Mouse (Mus musculus) 3T3-L1 (cell line): Measurements from ENCODE around the gene Sdha.

Experiments used
- DNase-seq: peaks from one replicate; pipeline ENCODE4 v3.0.0-alpha.2; 2015; ENCODE audit warnings: low read depth, low spot score

The Sdha gene

DNA sequence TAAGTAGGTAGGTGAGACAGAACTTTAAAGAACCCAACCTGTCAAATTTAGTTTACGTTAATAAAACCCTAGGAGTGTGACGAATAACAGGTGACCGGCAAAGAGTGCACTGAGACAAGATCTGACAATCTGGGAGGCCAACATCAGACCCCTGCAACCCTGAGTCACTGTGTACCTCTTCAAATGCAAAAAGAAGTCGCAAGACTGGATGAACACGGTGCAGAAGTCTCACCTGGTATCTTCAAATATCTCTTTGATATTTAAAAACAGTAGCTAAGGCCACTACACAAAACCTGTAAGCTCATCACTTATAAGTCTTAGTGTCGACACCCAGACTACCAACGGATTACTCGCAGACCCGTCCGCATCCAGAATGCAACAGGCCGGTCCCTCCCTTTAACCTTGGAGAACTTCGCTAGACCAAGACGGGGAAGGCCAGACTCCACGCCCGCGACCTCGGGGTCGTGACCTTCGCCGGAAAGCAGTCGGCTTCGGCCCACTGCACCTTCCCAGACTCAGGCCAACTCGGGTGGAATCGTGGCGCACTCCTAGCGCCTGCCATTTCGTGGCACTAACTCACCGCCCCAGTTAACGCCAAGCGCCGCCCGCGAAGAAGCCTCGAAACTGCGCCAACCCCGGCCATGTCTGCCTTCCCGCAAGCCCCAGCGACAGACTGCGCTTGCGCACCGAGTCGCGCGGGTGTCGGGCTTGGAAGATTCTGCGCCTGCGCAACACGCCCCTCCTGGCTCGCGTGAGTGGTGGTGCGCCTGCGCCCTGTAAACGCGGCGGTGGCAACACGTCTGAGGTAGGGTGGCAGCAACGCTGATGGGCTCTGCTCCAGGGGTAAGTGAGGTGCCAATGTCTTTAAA, at the start of gene Sdha, which contains the start of gene Ccdc127:
Sdha (minus strand) TSS at position 715 of the 869 bp plus-strand sequence.
Ccdc127 (plus strand) TSS at position 744 of the 869 bp plus-strand sequence.
- DNase-seq = peak; percentile 95

DNA sequence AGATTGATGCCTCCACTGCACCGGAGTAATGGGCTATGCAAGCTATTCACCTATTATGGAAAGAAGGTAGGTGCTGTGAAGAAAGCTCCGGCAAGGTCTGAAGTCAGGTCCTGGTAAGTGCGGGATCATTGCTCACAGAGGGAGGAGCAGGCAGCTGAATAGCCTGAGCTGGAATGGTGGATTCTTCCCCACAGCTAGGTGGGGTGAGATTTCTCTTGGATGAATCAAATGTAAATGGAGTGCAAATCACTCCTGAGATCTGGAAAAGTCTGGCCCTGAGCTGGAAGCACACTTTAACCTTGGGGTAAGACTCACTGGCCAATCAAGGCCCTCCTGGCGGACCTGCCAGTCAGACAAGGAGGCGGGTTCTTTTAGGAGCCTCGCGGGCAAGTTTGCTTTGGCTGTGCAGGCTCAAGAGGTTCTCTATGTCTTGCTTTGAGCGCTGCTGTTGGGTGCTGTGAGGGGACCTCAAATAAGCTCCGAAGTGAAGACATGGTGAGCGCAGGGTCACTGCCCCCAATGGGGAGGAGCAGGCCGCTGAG, 49.3 kb upstream of the Sdha start, which contains the start of gene Ftl1-ps1:
Ftl1-ps1 (plus strand) TSS at position 397 of the 542 bp plus-strand sequence.
- no peak for DNase-seq

DNA sequence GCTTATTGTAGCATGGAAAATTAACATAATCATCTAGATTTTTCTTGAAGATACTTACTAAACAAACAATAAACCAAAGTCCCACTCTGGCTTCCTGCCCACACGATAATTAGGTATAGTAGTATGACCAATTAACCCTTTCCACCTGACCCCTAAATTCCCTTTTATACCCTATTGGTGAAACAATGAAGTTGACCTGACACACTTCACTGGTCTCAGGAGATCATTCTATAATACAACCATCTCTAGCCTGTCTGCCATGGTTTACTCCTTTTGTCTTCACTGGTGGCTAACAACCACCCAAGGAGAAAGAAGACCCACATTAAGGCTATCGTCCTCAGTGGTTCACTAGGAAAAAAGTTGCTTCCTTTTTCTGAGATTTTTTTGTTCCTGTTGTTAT, 41.1 kb upstream of the Sdha start:
- no peak for DNase-seq

DNA sequence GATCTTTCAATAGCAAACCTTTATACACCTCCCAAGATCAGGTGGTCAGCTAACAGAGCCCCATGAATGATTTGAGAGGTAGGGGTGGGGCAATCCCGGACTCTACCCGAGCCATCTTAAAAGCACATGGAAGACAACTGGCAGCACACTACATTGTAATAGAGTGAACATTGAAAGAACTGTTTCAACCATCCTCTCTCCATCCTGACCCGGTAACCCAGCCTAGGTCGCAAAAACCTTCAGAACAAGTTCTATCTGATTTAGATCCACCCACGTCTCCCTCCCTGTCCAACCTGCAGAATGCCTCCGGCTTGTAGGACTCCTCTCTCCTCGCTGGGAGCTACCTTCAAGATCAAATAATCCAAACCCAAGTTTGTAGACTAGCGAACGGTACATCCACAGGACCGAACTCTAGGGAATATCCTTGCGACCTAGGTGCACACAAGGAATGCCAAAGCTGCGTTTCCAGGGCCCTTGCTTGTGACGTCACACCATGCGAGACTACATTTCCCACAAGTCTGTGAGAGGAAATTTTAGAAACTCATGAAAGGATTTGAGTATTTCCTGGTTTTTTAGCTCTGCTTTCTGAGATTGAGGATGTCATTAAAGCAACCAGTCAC, 40.4 kb upstream of the Sdha start, which contains the start of gene Zfp72:
Zfp72 (minus strand) TSS at position 466 of the 620 bp plus-strand sequence.
- peak; percentile 88 for DNase-seq

DNA sequence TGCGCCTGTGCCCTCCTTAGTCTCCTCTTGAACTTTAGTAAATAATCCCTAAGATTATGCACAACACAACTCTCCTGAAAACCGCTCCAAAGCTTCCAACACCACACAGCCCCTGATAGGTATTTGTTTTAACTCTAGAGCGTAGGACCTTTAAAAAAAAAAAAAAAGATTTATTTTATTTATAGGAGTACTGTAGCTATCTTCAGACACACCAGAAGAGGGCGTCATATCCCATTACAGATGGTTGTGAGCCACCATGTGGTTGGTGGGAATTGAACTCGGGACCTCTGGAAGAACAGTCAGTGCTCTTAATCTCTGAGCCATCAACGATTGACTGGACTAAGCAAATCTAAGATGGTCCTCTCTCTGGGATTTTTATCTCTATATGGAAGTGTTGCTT, 39.6 kb upstream of the Sdha start:
- no peak for DNase-seq

DNA sequence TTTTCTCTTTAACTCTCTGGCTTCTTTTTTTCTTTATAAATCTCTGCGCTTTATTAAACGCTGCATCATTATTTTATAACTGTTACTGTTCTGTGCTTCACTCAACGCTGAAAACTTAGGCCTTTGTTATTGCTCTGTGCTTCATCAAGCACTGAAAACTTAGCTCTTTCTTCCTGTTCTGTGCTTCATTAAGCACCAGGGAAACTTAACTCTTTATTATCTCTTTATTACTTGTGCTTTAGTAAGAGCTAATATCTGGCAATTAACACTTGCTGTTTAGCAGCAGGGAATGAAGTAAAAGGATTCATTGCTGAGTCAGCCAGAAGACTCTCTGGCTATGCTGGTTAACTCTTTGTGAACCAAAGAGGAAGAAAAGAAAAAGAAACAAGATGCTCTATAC, 32.2 kb upstream of the Sdha start:
- no peak for DNase-seq

DNA sequence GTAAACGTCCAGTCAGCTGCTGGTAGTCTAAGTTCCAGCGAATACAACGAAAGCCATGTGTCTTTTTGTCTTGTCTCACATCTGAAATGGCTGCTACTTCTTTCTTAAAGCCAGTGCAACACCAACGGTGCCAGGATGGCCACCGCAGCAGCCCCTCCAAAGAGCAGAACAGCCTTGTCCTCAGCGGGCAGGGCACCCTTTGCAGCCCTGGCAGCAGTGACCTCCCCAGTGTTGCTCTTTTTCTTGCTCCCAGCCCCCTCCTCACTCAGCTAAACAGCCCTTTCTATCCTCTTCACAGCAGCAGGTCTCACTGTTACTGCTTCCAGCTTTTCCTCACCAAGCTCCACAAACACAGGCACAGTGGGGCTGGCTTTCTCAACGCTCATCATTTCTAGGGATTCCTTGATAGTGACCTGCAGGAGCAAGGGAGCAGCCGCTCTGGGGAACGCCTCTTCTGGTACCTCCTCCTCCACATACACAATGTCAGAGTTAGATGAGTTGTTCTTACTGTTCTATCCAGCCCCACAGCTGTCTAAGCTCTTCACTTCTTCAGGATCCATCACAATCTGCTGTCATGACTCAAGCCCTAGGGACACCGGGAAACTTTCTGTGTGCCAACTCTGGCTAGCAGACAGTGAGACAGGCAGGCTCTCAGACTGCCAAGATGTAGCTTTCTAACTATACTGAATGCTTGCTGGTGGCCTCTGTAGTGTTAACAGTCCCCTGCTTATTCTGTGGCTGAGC, 31.6 kb upstream of the Sdha start:
- peak; percentile 49 for DNase-seq

DNA sequence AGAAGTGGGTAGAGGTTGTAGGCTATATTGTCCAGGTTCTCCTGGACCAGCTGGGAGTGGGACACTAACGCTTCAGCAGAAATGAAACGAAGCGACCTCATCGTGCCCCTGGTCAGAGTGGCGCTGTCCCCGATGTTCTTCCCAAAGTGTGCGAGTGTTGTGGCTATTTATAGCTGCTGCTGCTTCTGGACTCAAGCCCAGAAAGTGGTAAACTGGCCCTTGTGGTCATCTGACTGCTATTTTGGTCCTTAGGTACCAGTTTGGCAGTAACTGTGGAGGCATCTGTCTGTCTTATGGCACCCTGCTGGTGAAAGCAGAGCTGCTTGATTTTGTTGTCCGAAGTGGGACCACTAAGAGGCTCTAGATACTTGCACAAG, 13.8 kb upstream of the Sdha start, which contains the start of gene Lrrc14b:
Lrrc14b (minus strand) TSS at position 147 of the 377 bp plus-strand sequence.
- DNase-seq = peak; percentile 90

DNA sequence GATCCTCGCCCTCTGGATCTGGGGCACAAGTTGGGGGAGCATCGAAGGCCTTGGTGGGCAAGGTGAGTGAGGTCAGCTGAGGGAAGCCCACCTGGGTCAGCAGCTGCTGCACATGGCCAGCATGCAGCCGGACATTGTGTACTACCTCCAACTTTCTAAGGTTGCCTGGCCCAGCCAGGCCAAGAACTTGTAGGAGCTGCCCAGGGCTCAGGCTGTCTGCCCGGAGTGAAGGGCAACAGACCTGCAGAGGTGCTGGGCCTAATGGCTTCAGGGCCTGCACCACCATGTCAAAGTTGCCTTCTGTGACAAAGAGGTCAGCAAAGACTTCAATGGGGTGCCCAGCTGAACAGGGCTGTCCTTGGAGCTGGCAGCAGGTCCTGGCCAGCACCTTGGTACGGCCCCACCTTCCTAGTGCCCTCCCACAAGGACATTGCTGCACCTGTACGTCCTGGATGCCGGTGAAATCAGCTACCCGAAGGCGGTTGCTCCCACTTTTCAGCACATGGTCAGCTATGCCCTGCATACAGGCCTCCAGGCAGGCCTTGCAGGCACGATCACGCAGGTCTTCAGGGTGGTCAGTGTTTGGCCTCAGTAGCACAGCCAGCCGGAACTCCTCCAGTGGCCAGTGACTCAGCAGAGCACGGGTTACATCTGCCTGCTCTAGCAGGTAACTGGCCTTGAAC, 13.2 kb upstream of the Sdha start:
- no peak for DNase-seq

DNA sequence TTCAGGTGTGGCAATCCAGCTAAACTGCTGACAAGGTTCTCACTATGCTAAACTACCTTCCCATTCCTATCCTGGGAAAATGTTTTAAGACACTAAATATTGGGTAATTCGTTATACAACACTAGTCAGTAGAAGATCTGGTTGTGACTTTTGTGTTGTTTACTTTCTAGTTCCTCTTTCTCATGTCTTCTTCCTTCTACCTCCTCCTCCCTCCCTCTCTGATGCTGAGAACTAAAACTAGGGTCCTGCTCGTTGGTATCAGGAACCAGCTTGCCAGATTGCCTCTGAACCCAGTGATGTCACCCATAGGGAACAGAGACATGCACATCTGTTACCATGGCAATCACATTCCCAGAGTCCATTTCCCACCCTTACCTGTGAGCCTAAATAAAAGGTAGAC, 12.1 kb upstream of the Sdha start:
- no peak for DNase-seq

DNA sequence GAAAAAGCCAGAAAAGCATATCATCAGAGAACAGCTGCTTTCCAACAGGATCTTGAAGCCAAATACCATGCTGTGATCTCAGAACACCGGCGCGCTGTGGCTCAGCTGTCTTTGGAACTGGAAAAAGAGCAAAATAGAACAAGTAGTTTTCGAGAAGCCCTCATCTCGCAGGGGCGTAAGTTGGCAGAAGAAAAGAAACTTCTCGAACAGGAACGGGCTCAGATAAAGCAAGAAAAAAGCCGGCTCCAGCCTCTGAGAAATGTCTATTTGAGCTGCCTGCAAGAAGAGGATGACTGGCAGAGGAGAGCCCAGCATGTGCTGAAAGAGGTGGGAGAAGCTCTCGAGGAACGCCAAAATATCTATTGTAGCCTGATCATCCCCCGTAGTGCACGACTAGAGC, 6.4 kb upstream of the Sdha start:
- DNase-seq = no peak

DNA sequence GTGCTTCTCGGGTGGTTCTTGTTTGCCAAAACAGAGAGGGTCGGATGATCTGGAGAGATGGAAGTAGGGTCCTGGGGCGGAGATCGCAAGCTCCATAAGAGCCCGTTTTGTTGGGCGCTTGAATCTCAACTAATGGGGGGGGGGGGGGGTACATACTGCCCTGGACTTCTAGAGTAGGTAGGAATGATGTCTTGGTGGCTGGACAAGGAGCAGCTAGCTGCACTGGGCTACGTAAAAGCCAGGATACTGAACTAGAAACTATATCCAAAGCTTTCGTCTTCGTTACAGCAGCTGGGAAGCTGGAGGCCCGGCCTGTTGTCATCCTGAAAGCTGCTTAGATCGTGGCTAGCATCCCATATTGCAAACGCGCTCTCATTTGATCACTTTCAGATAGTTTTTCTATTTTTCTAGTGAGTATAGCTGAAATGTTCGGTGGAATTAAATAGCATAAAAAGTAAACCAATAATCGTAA, 391 bp upstream of the Sdha start:
- DNase-seq = no peak

DNA sequence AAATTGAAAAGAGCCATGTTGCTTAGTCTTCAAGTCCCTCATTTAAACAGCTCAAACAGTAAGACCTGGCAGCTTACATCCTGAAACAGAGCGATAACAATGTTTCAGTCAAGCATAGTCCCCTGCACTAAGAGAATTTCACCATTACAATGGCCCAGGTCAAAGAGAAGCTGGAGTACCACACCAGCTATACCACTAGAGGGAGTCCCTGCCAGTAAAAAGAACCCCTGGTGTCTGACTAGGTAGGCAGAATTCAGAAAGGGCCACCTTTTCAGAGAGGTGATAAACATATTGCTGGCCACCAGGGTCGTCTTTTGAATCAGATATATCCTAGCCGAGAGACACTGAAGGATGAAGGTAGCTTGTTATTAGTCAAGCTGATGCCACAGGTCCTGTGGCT, 9.0 kb downstream of the Sdha start:
- DNase-seq = peak; percentile 74

DNA sequence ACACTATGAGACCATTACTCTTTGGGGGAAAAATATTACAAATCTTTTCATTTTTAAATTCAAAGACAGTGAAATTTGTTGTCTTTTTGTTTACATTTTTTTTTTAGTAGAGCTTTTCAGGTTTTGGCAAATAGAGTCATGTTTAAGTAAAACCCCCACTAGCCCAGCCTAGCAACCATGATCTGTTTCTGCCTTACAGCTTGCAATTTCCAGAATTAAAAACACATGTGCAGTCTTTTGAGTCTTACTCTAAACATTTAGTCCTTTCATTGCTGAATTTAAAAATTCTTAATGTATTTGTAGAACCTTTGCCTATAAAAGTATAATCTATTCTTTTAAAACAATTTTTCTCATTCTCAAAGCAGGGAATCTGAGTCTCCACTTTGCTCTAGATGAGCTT, 20.8 kb downstream of the Sdha start:
- DNase-seq = no peak

DNA sequence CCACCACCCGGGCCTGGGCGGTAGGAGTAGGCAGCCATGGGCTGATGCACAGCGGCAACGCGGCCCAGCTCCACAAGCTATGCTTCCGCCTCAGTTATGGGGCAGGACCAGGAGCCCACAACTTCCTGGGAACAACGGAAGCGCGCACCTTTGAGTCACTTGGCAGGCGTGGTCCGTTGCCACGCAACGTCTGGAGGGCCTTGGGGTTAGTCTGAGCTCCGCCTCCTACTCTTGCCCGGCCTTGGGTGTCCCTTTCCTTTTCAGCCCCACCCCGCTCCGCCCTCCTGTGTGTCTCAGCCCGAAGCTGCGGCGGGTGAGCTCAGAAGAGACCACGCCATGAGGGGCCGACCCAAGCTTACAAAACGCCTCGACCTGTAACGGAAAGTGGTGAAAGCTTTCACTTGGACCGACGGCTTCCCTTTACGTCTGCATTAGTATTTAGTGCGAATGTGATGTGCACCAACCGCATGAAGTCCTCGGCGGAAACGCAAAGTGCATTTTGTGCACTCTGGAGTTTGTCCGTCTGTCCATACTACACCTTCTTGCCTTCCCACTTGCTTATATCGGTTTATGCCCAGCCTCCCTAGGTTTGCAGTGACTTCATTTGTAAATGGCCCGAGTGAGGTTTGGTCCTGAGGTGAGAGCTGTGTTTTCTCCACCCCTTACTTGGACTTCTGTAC, 32.8 kb downstream of the Sdha start, which contains the start of gene Pdcd6:
Pdcd6 (minus strand) TSS at position 411 of the 680 bp plus-strand sequence.
- DNase-seq = peak; percentile 99

DNA sequence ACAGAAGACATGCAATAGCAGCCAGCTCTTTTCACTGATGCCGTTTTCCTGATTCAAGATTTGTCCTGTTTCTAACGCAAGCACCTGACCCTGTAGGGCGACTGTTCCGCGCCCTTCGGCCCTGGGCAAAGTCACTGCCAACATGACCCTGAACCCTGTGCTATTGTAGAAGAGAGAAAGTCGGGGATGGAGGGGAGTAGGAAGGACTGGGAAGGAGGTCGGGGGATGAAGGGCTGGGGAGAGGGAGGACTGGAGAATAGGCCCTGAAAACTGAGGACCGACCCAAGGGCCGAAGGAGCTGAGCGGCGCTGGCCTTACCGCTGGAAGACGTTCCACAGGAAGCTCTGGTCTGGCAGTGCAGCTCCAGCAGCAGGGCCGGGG, 33.3 kb downstream of the Sdha start:
- no peak for DNase-seq

DNA sequence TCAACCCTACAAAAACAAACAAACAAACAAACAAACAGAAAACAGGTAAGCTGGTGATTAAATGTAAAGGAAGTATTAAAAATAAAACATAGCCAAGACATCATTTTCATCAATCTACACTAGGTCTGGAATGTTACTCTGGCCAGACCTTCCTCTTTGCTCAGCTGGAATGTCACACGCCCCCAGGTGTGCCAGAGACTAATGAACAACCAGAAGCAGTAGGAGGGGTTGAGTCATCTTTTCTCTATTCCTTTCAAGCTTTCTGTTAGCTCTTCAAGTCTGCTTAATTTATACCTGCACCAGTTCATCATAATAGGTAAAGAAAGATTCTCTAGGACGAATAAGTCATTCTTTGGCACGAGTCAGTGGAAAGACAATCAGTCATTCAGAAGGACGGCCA, 33.7 kb downstream of the Sdha start:
- DNase-seq = peak; percentile 21

DNA sequence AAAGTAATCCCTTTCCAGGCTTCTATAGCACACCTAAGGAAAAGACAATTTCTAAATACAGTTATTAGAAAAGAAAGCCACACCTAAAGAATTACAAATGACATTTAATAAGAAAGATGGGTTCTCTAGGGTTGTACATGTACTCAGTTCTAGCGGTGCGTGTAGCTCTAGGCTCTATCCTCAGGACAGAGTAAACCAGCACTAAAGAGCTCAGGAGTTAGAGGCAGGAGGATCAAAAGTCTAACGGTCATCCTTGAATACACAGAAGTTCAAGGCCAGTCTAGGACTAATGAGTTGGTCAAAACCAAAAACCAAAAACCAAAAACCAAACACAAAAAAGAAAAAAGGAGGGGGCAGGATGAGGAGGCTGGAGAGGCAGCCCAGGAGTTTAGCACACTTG, 35.5 kb downstream of the Sdha start:
- DNase-seq = no peak

DNA sequence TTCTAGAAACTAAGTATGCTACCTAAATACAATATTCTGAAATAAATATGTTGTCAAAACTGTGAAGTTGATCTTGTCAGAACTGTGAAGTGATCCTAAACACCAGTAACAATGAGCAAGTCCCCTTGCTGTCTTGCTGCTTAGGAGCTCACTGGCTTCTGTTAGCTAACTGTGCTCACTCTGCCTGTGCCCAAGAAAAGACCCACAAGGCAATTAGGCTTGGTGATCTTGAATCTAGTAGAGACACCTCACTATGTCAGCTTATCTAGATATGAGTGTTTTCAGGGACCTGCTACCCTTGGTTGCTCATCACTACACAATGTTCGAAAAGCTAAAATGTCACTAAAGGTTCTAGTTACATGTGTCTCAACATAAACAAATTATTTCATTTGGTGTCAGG, 44.3 kb downstream of the Sdha start:
- DNase-seq = no peak

DNA sequence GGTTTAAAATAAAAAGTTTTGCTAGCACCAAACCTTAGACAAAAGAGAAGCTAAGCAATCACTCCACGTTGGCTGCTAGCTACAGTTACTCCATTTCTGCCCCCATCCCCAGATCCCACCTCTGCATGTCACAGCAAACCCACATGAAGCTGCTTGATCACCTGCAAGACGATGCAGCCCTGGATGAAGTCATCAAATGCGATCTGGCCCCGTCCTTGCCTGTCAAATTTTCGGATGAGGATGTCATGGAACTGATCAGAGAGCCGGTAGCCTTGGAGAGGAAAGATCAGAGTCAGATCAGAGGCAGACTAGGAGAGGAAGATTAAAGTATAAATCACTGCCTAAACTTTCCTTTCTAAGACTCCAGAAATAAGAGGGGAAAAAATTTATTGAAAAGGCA, 44.7 kb downstream of the Sdha start:
- no peak for DNase-seq
